Mouse (Mus musculus) hindbrain, embryonic 15.5 days (tissue): ENCODE data around the gene Nudt14. TPM values are rescaled to one million over a fixed set of nuclear protein-coding genes. Genes with fewer than 3 reads are reported as not detected.

Experiments
- ATAC-seq: fragments of 200-750 bp; cut with Nextera tagmentation; 2 replicates; pipeline ENCODE4 v1.8.0; 2017; ENCODE audit warnings: low read depth, moderate number of reproducible peaks, moderate TSS enrichment; ENCODE audit not compliant: low FRiP score
- H3K27ac ChIP-seq: fragments of 300-500 bp; sonication (generic); replicated peaks from 2 replicates; pipeline ENCODE4 v1.5.1; 2015; ENCODE audit warnings: mild to moderate bottlenecking, inconsistent platforms
- H3K27me3 ChIP-seq: fragments of 300-500 bp; sonication (generic); 2 replicates; pipeline ENCODE4 v1.6.1; 2015; ENCODE audit warnings: control low read depth, inconsistent platforms
- H3K36me3 ChIP-seq: fragments of 300-500 bp; sonication (generic); 2 replicates; pipeline ENCODE4 v1.6.1; 2015; ENCODE audit warnings: control low read depth, inconsistent platforms
- H3K4me1 ChIP-seq: fragments of 300-500 bp; sonication (generic); replicated peaks from 2 replicates; pipeline ENCODE4 v1.6.1; 2015; ENCODE audit warnings: control low read depth, inconsistent platforms
- H3K4me2 ChIP-seq: fragments of 300-500 bp; sonication (generic); 2 replicates; pipeline ENCODE4 v1.6.1; 2015; ENCODE audit warnings: moderate library complexity, mild to moderate bottlenecking, inconsistent platforms
- H3K4me3 ChIP-seq: fragments of 300-500 bp; sonication (generic); 2 replicates; pipeline ENCODE4 v1.5.1; 2015; ENCODE audit warnings: mild to moderate bottlenecking, inconsistent platforms
- H3K9ac ChIP-seq: fragments of 300-500 bp; sonication (generic); 2 replicates; pipeline ENCODE4 v1.6.1; 2015; ENCODE audit warnings: inconsistent platforms
- H3K9me3 ChIP-seq: fragments of 300-500 bp; sonication (generic); 2 replicates; pipeline ENCODE4 v1.6.1; 2016; ENCODE audit warnings: control low read depth, inconsistent platforms
- WGBS: fragments of 180-500 bp; shearing (Covaris S2); methylation state at CpG from one replicate; pipeline ENCODE4 v1.1.7; 2015; 5-methylcytosine and 5-hydroxymethylcytosine counted together
- polyA plus RNA-seq: library from polyadenylated mRNA; unstranded; fragments of >200 nt; fragmentation: Nextera tagmentation; extraction: Ambion mirVana; gene quantifications from 2 replicates; pipeline ENCODE4 v1.2.1, GENCODE M21; 2015

Gene Nudt14
- polyA plus RNA-seq, 1 experiment from 2014 or later = 60.9 TPM

GRCm38 (mm10) chr12:112961872-112962271, 19.9 kb upstream of the Nudt14 start:
- H3K36me3 ChIP-seq = peaks cover 71% of the 10 kb centered on the region
- no peak overlapping the region for H3K27ac ChIP-seq
- no peaks in the 10 kb centered on the region for H3K4me1 ChIP-seq
- no peak overlapping the region for H3K4me3 ChIP-seq
- no peaks in the 10 kb centered on the region for H3K27me3 ChIP-seq
- WGBS = 75% methylated on average over 5 of the region's 5 CpGs
- H3K9ac ChIP-seq = no peak overlapping the region
- no peak overlapping the region for H3K4me2 ChIP-seq
- no peak for ATAC-seq
- no peaks in the 10 kb centered on the region for H3K9me3 ChIP-seq

DNA sequence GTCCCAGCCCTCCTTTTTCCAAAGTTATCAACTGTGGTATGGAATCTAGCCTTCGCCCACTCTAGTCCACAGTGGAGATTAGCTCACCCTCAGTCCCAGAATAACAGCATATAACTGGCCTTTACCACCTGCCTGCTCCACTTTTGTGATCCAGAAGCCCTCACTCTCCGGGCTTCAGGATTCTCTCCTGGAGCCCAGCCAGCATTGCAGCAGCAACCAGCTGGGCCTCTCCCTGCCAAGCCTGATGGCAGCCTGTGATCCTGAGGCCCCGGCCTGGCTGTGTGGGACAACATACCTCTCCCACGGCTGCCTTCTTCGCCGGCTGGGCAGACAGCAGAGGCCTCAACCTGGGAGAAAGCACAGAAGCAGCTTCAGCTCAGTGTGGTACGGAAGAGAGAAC, 19.5 kb upstream of the Nudt14 start:
- H3K9ac ChIP-seq = no peak overlapping the region
- no peak overlapping the region for H3K4me2 ChIP-seq
- no peak overlapping the region for H3K4me3 ChIP-seq
- WGBS = 67% methylated on average over 7 of the region's 7 CpGs
- no peaks in the 10 kb centered on the region for H3K4me1 ChIP-seq
- H3K27ac ChIP-seq = no peak overlapping the region
- peaks cover 66% of the 10 kb centered on the region for H3K36me3 ChIP-seq
- ATAC-seq = no peak
- no peaks in the 10 kb centered on the region for H3K9me3 ChIP-seq
- no peaks in the 10 kb centered on the region for H3K27me3 ChIP-seq

DNA sequence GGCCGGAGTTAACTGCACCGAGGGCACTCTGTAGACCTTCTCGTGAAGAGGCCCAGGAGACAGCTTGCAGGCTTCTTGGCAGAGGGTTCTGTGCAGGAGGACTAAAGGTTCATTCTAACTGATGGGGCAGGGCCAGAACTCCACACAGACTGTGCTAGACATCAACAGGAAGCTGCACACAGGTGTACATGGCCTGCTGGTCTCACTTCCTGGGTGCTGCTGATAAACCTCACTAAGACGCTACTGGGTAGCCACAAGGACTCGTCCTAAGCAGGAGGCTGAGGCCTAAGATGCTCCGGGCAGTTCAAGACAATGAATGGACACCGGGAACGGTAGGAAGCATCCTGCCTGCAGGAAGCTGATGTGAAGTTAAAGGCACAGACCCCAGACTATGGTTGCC, 17.5 kb upstream of the Nudt14 start:
- Histone ChIP-seq H3K9ac (no peak overlapping the region), H3K36me3 (peaks cover 48% of the 10 kb centered on the region), H3K4me1 (no peaks in the 10 kb centered on the region), H3K27ac (no peak overlapping the region), H3K27me3 (no peaks in the 10 kb centered on the region), H3K9me3 (no peaks in the 10 kb centered on the region), H3K4me2 (no peak overlapping the region), H3K4me3 (no peak overlapping the region)
- ATAC-seq = no peak
- WGBS = 83% methylated on average over 8 of the region's 8 CpGs

DNA sequence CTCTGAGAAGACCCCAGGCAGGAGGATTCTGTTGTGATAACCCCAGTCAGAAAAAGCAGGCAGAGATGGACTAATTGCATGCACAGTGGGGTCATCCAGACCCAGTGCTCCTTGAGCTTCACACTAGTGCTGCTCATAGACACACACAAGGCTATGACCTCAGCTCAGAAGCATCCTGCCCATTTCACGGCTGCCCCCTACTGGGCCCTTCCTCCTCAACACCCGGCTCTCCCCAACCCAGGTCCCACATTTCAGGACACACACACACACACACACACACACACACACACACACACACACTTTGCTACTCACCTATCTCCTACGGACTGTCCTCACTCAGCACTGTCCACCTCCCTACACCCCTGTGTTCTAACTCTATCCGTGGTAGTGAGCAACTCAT, 16.4 kb upstream of the Nudt14 start:
- Histone ChIP-seq H3K4me3 (no peak overlapping the region), H3K36me3 (peaks cover 37% of the 10 kb centered on the region), H3K27ac (no peak overlapping the region), H3K9me3 (no peaks in the 10 kb centered on the region), H3K27me3 (no peaks in the 10 kb centered on the region), H3K4me1 (no peaks in the 10 kb centered on the region), H3K4me2 (no peak overlapping the region), H3K9ac (no peak overlapping the region)
- ATAC-seq = no peak
- WGBS = 47% methylated on average over 4 of the region's 4 CpGs

DNA sequence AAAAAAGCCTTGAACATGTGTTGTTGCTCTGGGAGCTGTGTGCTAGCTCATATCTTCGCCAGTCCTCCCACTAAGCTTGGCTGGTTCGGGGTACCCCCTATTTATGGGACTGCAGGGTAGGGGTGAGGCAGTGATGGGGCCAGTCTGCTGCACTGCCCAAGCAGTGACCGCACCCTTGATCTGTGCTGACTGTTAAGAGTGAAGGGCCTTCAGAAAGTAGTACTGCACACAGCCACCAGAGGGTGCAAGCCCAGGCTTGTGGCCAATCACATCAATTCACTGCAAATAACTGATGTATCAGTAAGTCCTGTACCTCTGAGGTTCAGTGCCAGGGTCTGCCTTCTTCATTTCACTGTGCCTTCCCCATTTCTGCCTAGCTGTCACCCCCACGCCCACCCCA, 13.9 kb upstream of the Nudt14 start:
- Histone ChIP-seq H3K4me3 (no peak overlapping the region), H3K36me3 (peaks cover 12% of the 10 kb centered on the region), H3K9me3 (no peaks in the 10 kb centered on the region), H3K27ac (no peak overlapping the region), H3K4me2 (no peak overlapping the region), H3K4me1 (peaks cover 12% of the 10 kb centered on the region), H3K9ac (no peak overlapping the region), H3K27me3 (no peaks in the 10 kb centered on the region)
- WGBS = 38% methylated on average over 4 of the region's 4 CpGs
- ATAC-seq = 0 out of 2 replicates have a peak, but pooled peaks have one; percentile 14

DNA sequence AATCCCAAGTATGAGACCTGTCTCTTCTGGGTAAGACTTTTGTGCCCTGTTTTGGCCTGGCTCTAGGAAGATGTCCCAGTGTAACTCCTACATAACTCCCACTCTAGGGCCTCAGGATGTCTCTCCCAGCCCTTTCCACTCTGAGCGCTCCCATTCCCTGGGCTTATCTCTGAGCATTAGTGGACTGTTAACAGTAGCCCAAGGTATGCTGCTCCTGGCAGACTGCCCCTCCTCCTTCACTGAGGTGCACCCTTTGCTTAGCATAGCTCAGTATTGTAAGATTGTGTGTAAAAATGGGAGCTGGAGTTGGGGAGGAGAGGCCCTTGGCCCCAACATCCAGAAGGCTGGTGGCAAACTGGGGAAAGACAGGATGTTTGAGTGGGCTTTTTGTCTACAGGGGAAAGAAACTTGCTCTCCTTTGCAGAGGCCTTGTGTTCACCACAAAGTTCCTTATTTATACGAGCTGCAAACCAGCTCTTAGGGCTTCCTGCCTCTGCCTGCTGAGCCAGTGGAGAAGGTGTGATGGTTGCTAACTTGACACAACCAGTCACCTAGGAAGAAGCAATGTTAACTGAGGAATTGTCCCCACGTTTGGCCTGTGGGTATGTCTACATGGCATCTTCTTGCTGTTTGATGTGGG, 11.1 kb upstream of the Nudt14 start:
- Histone ChIP-seq H3K27me3 (no peaks in the 10 kb centered on the region), H3K27ac (no peak overlapping the region), H3K9me3 (no peaks in the 10 kb centered on the region), H3K4me3 (no peak overlapping the region), H3K36me3 (no peaks in the 10 kb centered on the region), H3K9ac (no peak overlapping the region), H3K4me1 (peaks cover 26% of the 10 kb centered on the region), H3K4me2 (no peak overlapping the region)
- no peak for ATAC-seq
- 84% methylated on average over 3 of the region's 3 CpGs for WGBS

DNA sequence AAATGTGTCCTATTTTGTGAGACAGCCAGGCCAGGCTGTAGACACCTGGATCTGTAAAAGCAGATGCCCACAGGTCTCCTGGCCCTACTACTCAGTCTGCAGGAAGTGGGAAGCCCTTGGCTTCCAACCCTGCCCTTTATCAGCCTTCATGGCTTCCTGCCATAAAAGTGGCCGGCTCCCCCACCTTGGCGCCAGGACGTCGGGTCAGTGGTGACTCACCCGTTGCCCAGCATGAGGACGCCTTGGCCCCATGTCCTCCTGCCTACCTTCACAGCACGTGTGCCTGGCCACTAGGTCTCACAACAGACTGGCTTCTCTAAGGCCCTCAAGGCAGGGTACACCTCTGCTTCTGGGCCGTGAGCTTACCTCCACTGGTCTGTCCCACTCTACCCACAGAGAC, 10.5 kb upstream of the Nudt14 start:
- ATAC-seq = no peak
- Histone ChIP-seq H3K4me3 (no peak overlapping the region), H3K9ac (no peak overlapping the region), H3K36me3 (no peaks in the 10 kb centered on the region), H3K27me3 (no peaks in the 10 kb centered on the region), H3K9me3 (no peaks in the 10 kb centered on the region), H3K4me2 (no peak overlapping the region), H3K4me1 (peaks cover 26% of the 10 kb centered on the region), H3K27ac (no peak overlapping the region)
- WGBS = 74% methylated on average over 8 of the region's 8 CpGs

GRCm38 (mm10) chr12:112951150-112951842, 9.4 kb upstream of the Nudt14 start:
- Histone ChIP-seq H3K4me3 (no peak overlapping the region), H3K27me3 (no peaks in the 10 kb centered on the region), H3K27ac (peak overlapping the region; percentile 95), H3K9ac (peak overlapping the region; percentile 91), H3K9me3 (no peaks in the 10 kb centered on the region), H3K36me3 (no peaks in the 10 kb centered on the region), H3K4me2 (peak overlapping the region; percentile 94), H3K4me1 (peaks cover 26% of the 10 kb centered on the region)
- no peak for ATAC-seq
- WGBS = 14% methylated on average over 7 of the region's 7 CpGs

DNA sequence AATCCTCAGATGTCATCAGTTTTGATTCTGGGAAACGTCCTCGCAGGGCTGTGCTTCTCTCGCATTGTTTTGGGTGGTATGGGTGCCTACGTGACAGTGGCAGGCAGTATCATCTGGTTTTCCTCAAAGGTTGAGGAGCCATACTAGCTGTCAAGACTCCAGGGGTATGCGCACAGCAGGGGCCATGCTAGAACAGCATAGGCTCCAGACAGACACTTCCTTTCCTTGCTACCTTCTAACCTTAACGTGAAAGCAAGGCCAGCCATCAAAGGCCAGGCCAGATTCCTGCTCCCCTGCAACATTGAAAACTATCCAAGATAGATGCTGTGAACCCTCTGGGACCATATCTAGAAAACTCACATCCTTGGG, 8.8 kb upstream of the Nudt14 start:
- peaks cover 26% of the 10 kb centered on the region for H3K4me1 ChIP-seq
- peak; percentile 49 for ATAC-seq
- no peaks in the 10 kb centered on the region for H3K27me3 ChIP-seq
- WGBS = 5% methylated on average over 6 of the region's 6 CpGs
- H3K9ac ChIP-seq = peak overlapping the region; percentile 91
- H3K9me3 ChIP-seq = no peaks in the 10 kb centered on the region
- peak overlapping the region; percentile 95 for H3K27ac ChIP-seq
- peak overlapping the region; percentile 94 for H3K4me2 ChIP-seq
- H3K36me3 ChIP-seq = no peaks in the 10 kb centered on the region
- peak overlapping the region; percentile 67 for H3K4me3 ChIP-seq

GRCm38 (mm10) chr12:112950040-112950760, 8.3 kb upstream of the Nudt14 start:
- H3K27ac ChIP-seq = peak overlapping the region; percentile 95

DNA sequence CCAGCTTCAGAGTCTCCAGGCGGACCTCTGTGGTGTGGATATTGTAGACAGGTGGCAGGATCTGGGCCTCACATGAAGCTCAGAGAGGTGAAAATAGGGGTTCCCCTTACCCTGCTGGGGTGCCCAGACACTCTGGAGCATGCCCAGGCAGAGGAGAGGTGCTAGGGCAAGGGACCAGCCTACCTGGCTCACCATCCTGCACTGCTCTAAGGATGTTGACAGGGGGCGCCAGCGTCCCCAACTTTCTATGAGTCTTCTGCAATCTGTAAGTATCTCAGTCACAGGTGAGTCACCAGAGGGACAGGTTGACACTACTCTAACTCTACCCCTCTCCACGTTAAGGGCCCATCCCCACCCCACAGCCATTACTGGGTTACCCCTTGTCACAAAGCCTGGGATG, 5.4 kb upstream of the Nudt14 start:
- Histone ChIP-seq H3K4me2 (no peak overlapping the region), H3K27ac (no peak overlapping the region), H3K9me3 (no peaks in the 10 kb centered on the region), H3K36me3 (no peaks in the 10 kb centered on the region), H3K4me3 (no peak overlapping the region), H3K9ac (no peak overlapping the region), H3K27me3 (no peaks in the 10 kb centered on the region), H3K4me1 (peaks cover 27% of the 10 kb centered on the region)
- WGBS = 33% methylated on average over 4 of the region's 4 CpGs
- ATAC-seq = no peak

More at GRCm38 (mm10) chr12:112950040-112950760, 8.3 kb upstream of the Nudt14 start:
- Histone ChIP-seq H3K27me3 (no peaks in the 10 kb centered on the region), H3K4me2 (peak overlapping the region; percentile 94), H3K36me3 (no peaks in the 10 kb centered on the region), H3K4me3 (peak overlapping the region; percentile 67), H3K4me1 (peaks cover 26% of the 10 kb centered on the region), H3K9ac (peak overlapping the region; percentile 91), H3K9me3 (no peaks in the 10 kb centered on the region)
- under 1% methylated on average over 58 of the region's 58 CpGs for WGBS
- ATAC-seq = peak; percentile 93

DNA sequence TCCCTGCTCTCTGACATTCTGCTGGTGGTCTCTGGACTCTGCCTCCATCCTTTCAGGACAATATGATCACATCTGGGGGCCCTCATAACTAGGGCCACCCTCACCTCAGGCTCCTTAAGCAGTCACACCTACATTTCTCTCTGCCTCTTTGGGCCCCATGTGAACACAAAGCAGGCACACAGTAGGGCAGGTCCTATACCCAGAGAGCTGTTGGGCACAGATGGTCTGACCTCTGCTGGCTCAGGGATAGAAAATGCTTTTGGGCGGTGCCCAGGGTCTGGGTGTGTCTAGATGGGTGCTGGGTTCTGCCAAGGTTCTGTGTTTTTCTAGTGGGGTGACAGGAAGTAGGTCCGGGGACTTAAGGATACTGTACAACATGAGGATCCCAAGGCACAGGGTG, 1.7 kb upstream of the Nudt14 start:
- no peak overlapping the region for H3K4me3 ChIP-seq
- H3K27me3 ChIP-seq = no peaks in the 10 kb centered on the region
- H3K27ac ChIP-seq = no peak overlapping the region
- 94% methylated on average over 2 of the region's 2 CpGs for WGBS
- H3K9me3 ChIP-seq = no peaks in the 10 kb centered on the region
- no peak overlapping the region for H3K9ac ChIP-seq
- no peaks in the 10 kb centered on the region for H3K36me3 ChIP-seq
- no peak overlapping the region for H3K4me2 ChIP-seq
- ATAC-seq = no peak
- peaks cover 23% of the 10 kb centered on the region for H3K4me1 ChIP-seq
